In genomic region chr12:103116639-103117038, GRCm38 (mm10) we compare ENCODE assay signal across 21 mouse cellular contexts.
A peak's percentile ranks its signal among the peaks of the same experiment; 100 is the strongest.
DNase-seq lines count a peak whose midpoint lies in the region; ATAC-seq lines count a peak whose summit lies in the region.
"Had no signal": no experiment of that assay in that cellular context is flagged by ENCODE, and none has a peak within 500 bp of the region (broad histone marks: within the 10 kb centered on the region; RNA-seq: fewer than 3 reads in every experiment).

No protein-coding gene starts in this region.

- peak; percentile 7 for DNase-seq in 416B (ENCODE audit: low read depth)
- DNase-seq in cerebellum, postnatal 14 days, result no peak
- no peak for DNase-seq in heart, postnatal 25 days (ENCODE audit: low spot score)
- no peak for DNase-seq in kidney, postnatal 10 days
- DNase-seq: adrenal gland, adult 8-10 months; cerebellum, adult 2 months; gastrocnemius, postnatal 10 days; heart, postnatal 14 days; kidney, adult 8-10 months; layer of hippocampus, postnatal 36 days; left cerebral cortex, postnatal 4 days; liver, embryonic 13.5 days; lung, adult 18-20 months; lung, postnatal 4 days had no signal

- ATAC-seq in CD4-positive, CD25-positive, alpha-beta regulatory T cell, adult 4 months, result peak; percentile 94
- ATAC-seq in granulocyte monocyte progenitor cell, adult 5-6 weeks (replicated peaks; ENCODE audit: poor library complexity, severe bottlenecking), result peak; percentile 52
- ATAC-seq in megakaryocyte progenitor cell, adult 5-6 weeks (replicated peaks; ENCODE audit: poor library complexity), result 0 out of 2 replicates have a peak, but pooled peaks have one; percentile 23
- ATAC-seq: forebrain, embryonic 16.5 days; lung, postnatal 0 days; midbrain, embryonic 16.5 days; Patski had no signal

- intact Hi-C loops in heart, postnatal 25 days (cut with DNase I), result no loop called here

Comparison
In these comparisons a context has a peak if more than half of its experiments do, and no peak if none do; other contexts are left out.
1. ATAC-seq: peak in every context shown above with its lines; median percentile 94 in CD4-positive, CD25-positive, alpha-beta regulatory T cell, adult 4 months; 52 in granulocyte monocyte progenitor cell, adult 5-6 weeks; 23 in megakaryocyte progenitor cell, adult 5-6 weeks.